Mouse (Mus musculus) forebrain, embryonic 11.5 days (tissue): Measurements from ENCODE around the gene Anks3. TPM values are rescaled to one million over a fixed set of nuclear protein-coding genes. Genes with fewer than 3 reads are reported as not detected.

Source experiments
- ATAC-seq: fragments of 200-750 bp; cut with Nextera tagmentation; replicated peaks from 2 replicates; pipeline ENCODE4 v1.8.0; 2017; ENCODE audit warnings: moderate TSS enrichment; ENCODE audit not compliant: low FRiP score
- DNase-seq: peaks from one replicate; pipeline ENCODE4 v3.0.0-alpha.2; 2017; ENCODE audit warnings: low spot score
- H3K27ac ChIP-seq: fragments of 300-500 bp; sonication (generic); 2 replicates; pipeline ENCODE4 v1.5.1; 2014; ENCODE audit warnings: low read depth, low read length
- H3K27me3 ChIP-seq: fragments of 300-500 bp; sonication (generic); 2 replicates; pipeline ENCODE4 v1.6.1; 2014; ENCODE audit warnings: mild to moderate bottlenecking, low read length, mixed read lengths; ENCODE audit not compliant: control insufficient read depth, insufficient read depth
- H3K36me3 ChIP-seq: fragments of 300-500 bp; sonication (generic); 2 replicates; pipeline ENCODE4 v1.6.1; 2014; ENCODE audit warnings: mild to moderate bottlenecking, low read length, moderate library complexity, mixed read lengths; ENCODE audit not compliant: control insufficient read depth, insufficient read depth
- H3K4me1 ChIP-seq: fragments of 300-500 bp; sonication (generic); replicated peaks from 2 replicates; pipeline ENCODE4 v1.6.1; 2014; ENCODE audit warnings: low read length, mixed read lengths; ENCODE audit not compliant: control insufficient read depth, insufficient read depth
- H3K4me2 ChIP-seq: fragments of 300-500 bp; sonication (generic); 2 replicates; pipeline ENCODE4 v1.6.1; 2014; ENCODE audit warnings: low read depth, mild to moderate bottlenecking, low read length, moderate library complexity, mixed read lengths; ENCODE audit not compliant: severe bottlenecking
- H3K4me3 ChIP-seq: fragments of 300-500 bp; sonication (generic); 2 replicates; pipeline ENCODE4 v1.5.1; 2014; ENCODE audit warnings: low read depth, low read length
- H3K9ac ChIP-seq: fragments of 300-500 bp; sonication (generic); 2 replicates; pipeline ENCODE4 v1.6.1; 2014; ENCODE audit warnings: low read length
- H3K9me3 ChIP-seq: fragments of 300-500 bp; sonication (generic); 2 replicates; pipeline ENCODE4 v1.6.1; 2016; ENCODE audit warnings: low read length, mixed read lengths; ENCODE audit not compliant: control insufficient read depth
- WGBS: fragments of 180-500 bp; shearing (Covaris S2); extraction: QIAGEN DNeasy Blood & Tissue Kit; methylation state at CpG from one replicate; pipeline ENCODE4 v1.1.7; 2014; 5-methylcytosine and 5-hydroxymethylcytosine counted together
- polyA plus RNA-seq: library from polyadenylated mRNA; unstranded; fragments of >200 nt; fragmentation: Nextera tagmentation; extraction: Ambion mirVana; gene quantifications from 2 replicates; pipeline ENCODE4 v1.2.1, GENCODE M21; 2014

Gene Anks3
- polyA plus RNA-seq, 1 experiment from 2014 or later, result 50.4 TPM

- WGBS, result 87% methylated on average over 5 of the region's 5 CpGs
- DNase-seq (no peak), ATAC-seq (no peak)
- H3K4me1 ChIP-seq, result no peaks in the 10 kb centered on the region
- H3K36me3 ChIP-seq, result no peaks in the 10 kb centered on the region
- no peaks in the 10 kb centered on the region for H3K9me3 ChIP-seq
- no peak overlapping the region for H3K4me3 ChIP-seq
- no peak overlapping the region for H3K27ac ChIP-seq
- no peaks in the 10 kb centered on the region for H3K27me3 ChIP-seq
- H3K4me2 ChIP-seq, result no peak overlapping the region
- no peak overlapping the region for H3K9ac ChIP-seq
Observed at GRCm38 (mm10) chr16:4974521-4974920, 10.5 kb upstream of the Anks3 start.

- H3K27ac ChIP-seq, result no peak overlapping the region
- no peaks in the 10 kb centered on the region for H3K9me3 ChIP-seq
- H3K9ac ChIP-seq, result no peak overlapping the region
- H3K36me3 ChIP-seq, result no peaks in the 10 kb centered on the region
- no peaks in the 10 kb centered on the region for H3K4me1 ChIP-seq
- no peak overlapping the region for H3K4me2 ChIP-seq
- no peaks in the 10 kb centered on the region for H3K27me3 ChIP-seq
- DNase-seq (no peak), ATAC-seq (no peak)
- WGBS, result 86% methylated on average over 4 of the region's 4 CpGs
- H3K4me3 ChIP-seq, result no peak overlapping the region
Observed at GRCm38 (mm10) chr16:4971626-4972025, 7.6 kb upstream of the Anks3 start.

GRCm38 (mm10) chr16:4969055-4969843 lies 5.2 kb upstream of the Anks3 start:
- Histone ChIP-seq H3K9ac (no peak overlapping the region), H3K4me2 (no peak overlapping the region), H3K27me3 (no peaks in the 10 kb centered on the region), H3K27ac (no peak overlapping the region), H3K36me3 (no peaks in the 10 kb centered on the region), H3K9me3 (no peaks in the 10 kb centered on the region), H3K4me3 (no peak overlapping the region), H3K4me1 (peaks cover 4% of the 10 kb centered on the region)
- DNase-seq (no peak), ATAC-seq (no peak)
- WGBS, result 96% methylated on average over 5 of the region's 5 CpGs

- ATAC-seq, result no peak
Observed at GRCm38 (mm10) chr16:4968426-4968825, 4.4 kb upstream of the Anks3 start.

GRCm38 (mm10) chr16:4965392-4966129 lies 1.6 kb upstream of the Anks3 start:
- ATAC-seq, result no peak
- Histone ChIP-seq H3K4me2 (peak overlapping the region; percentile 84; the same call in 1 of the 2 replicates), H3K4me1 (peaks cover 4% of the 10 kb centered on the region), H3K36me3 (no peaks in the 10 kb centered on the region), H3K9ac (no peak overlapping the region; the same call in 1 of the 2 replicates), H3K27me3 (no peaks in the 10 kb centered on the region), H3K27ac (no peak overlapping the region), H3K4me3 (no peak overlapping the region), H3K9me3 (no peaks in the 10 kb centered on the region)
- DNase-seq, result no peak
- WGBS, result 88% methylated on average over 8 of the region's 8 CpGs

More at GRCm38 (mm10) chr16:4968426-4968825, 4.4 kb upstream of the Anks3 start:
- Histone ChIP-seq H3K4me3 (no peak overlapping the region), H3K36me3 (no peaks in the 10 kb centered on the region), H3K4me2 (no peak overlapping the region), H3K9me3 (no peaks in the 10 kb centered on the region), H3K27ac (no peak overlapping the region), H3K9ac (no peak overlapping the region), H3K27me3 (no peaks in the 10 kb centered on the region), H3K4me1 (peaks cover 4% of the 10 kb centered on the region)
- WGBS, result 84% methylated on average over 3 of the region's 3 CpGs
- DNase-seq, result no peak

- Histone ChIP-seq H3K4me3 (peak overlapping the region; percentile 79), H3K36me3 (no peaks in the 10 kb centered on the region; the same call in 1 of the 2 replicates), H3K27me3 (no peaks in the 10 kb centered on the region), H3K27ac (peak overlapping the region; percentile 81; the same call in 1 of the 2 replicates), H3K9ac (peak overlapping the region; percentile 77), H3K9me3 (no peaks in the 10 kb centered on the region), H3K4me1 (peaks cover 4% of the 10 kb centered on the region), H3K4me2 (peak overlapping the region; percentile 84)
- WGBS, result 24% methylated on average over 13 of the region's 13 CpGs
- DNase-seq (no peak), ATAC-seq (peak; percentile 36)
Observed at GRCm38 (mm10) chr16:4964731-4965391, 856 bp upstream of the Anks3 start.

- H3K36me3 ChIP-seq, result no peaks in the 10 kb centered on the region; the same call in 1 of the 2 replicates
- H3K4me2 ChIP-seq, result peak overlapping the region; percentile 84
- no peaks in the 10 kb centered on the region for H3K27me3 ChIP-seq
- no peak for DNase-seq
- no peaks in the 10 kb centered on the region for H3K9me3 ChIP-seq
- H3K27ac ChIP-seq, result no peak overlapping the region
- H3K9ac ChIP-seq, result peak overlapping the region; percentile 77
- 45% methylated on average over 9 of the region's 9 CpGs for WGBS
- peaks cover 4% of the 10 kb centered on the region for H3K4me1 ChIP-seq
- peak overlapping the region; percentile 79 for H3K4me3 ChIP-seq
- ATAC-seq, result no peak
Observed at GRCm38 (mm10) chr16:4963346-4963745, 659 bp downstream of the Anks3 start.

- 96% methylated on average over 8 of the region's 8 CpGs for WGBS
- H3K4me1 ChIP-seq, result peaks cover 3% of the 10 kb centered on the region
- DNase-seq (no peak), ATAC-seq (no peak)
- no peak overlapping the region for H3K9ac ChIP-seq
- no peaks in the 10 kb centered on the region for H3K9me3 ChIP-seq
- H3K4me3 ChIP-seq, result no peak overlapping the region
- no peak overlapping the region for H3K4me2 ChIP-seq
- no peak overlapping the region for H3K27ac ChIP-seq
- no peaks in the 10 kb centered on the region for H3K27me3 ChIP-seq
- H3K36me3 ChIP-seq, result peaks cover 2% of the 10 kb centered on the region; the same call in 1 of the 2 replicates
Observed at GRCm38 (mm10) chr16:4960260-4960659, 3.7 kb downstream of the Anks3 start.
